Mouse (Mus musculus): Measurements from ENCODE around the gene Cdh24. TPM values are rescaled to one million over a fixed set of nuclear protein-coding genes. Genes with fewer than 3 reads are reported as not detected.

Gene Cdh24
- total RNA-seq, 2 experiments from 2014 or later, result 0.27 to 0.44 TPM

Small RNA genes within 50 kb of the gene (microRNA-seq; reads per million reads assigned to microRNA genes)
- 0 reads per million in 2 experiments for gene Mir686 (ENCODE audit: borderline number of aligned reads in 2 of 2)
- 0 reads per million in 2 experiments for gene Mir6948 (ENCODE audit: borderline number of aligned reads in 2 of 2)

Other genes with a start within 250 kb of the Cdh24 start
- gene Slc7a7, start 223.6 kb downstream of the Cdh24 start, total RNA-seq (2021), result 1 to 10 TPM; 4.1 to 6.1 TPM
- gene Mrpl52, start 214.5 kb downstream of the Cdh24 start, total RNA-seq (2021), result 100 to 1,000 TPM; 118 to 126 TPM
- gene Mmp14, start 209.8 kb downstream of the Cdh24 start, total RNA-seq (2021), result 10 to 100 TPM; 12.6 to 19.1 TPM
- 10 to 100 TPM; 55.5 to 57.6 TPM for gene Lrp10, start 177.2 kb downstream of the Cdh24 start, total RNA-seq (2021)
- not detected for gene Rem2, start 165.3 kb downstream of the Cdh24 start, total RNA-seq (2021)
- 10 to 100 TPM; 30.3 to 37.7 TPM for gene Prmt5, start 123.8 kb downstream of the Cdh24 start, total RNA-seq (2021)
- 1 to 10 TPM; 3.2 to 4.1 TPM for gene Haus4, start 86.7 kb downstream of the Cdh24 start, total RNA-seq (2021)
- gene Ajuba, start 63.8 kb downstream of the Cdh24 start, total RNA-seq (2021), result 1 to 10 TPM; 6.1 to 6.4 TPM
- 1 to 10 TPM; 4.0 to 5.9 TPM for gene 4931414P19Rik, start 35.4 kb downstream of the Cdh24 start, total RNA-seq (2021)
- 100 to 1,000 TPM; 185 to 191 TPM for gene Psmb5, start 23.3 kb downstream of the Cdh24 start, total RNA-seq (2021)
- gene Psmb11, start 19.9 kb downstream of the Cdh24 start, total RNA-seq (2021), result not detected
- not detected for gene Gm17606, start 412 bp downstream of the Cdh24 start, total RNA-seq (2021)
- 10 to 100 TPM; 14.5 to 16.1 TPM for gene 1700123O20Rik, start 44.9 kb upstream of the Cdh24 start, total RNA-seq (2021)
- 10 to 100 TPM; 72.2 to 80.2 TPM for gene Acin1, start 45.6 kb upstream of the Cdh24 start, total RNA-seq (2021)
- gene Gm29776, start 57.5 kb upstream of the Cdh24 start, total RNA-seq (2021), result not detected
- not detected for gene Cebpe, start 70.8 kb upstream of the Cdh24 start, total RNA-seq (2021)
- gene Slc7a8, start 140.6 kb upstream of the Cdh24 start, total RNA-seq (2021), result 1 to 10 TPM; 2.6 to 3.1 TPM
- not detected for gene Rnf212b, start 172.8 kb upstream of the Cdh24 start, total RNA-seq (2021)
- 1 to 10 TPM; 5.2 to 8.8 TPM for gene Homez, start 229.6 kb upstream of the Cdh24 start, total RNA-seq (2021)
- 1 to 10 TPM; 2.6 to 2.9 TPM for gene Ppp1r3e, start 236.2 kb upstream of the Cdh24 start, total RNA-seq (2021)
- 10 to 100 TPM; 42.1 to 43.4 TPM for gene Bcl2l2, start 242.0 kb upstream of the Cdh24 start, total RNA-seq (2021)
- 1 to 10 TPM; 3.5 to 6.6 TPM for gene Gm20521, start 242.1 kb upstream of the Cdh24 start, total RNA-seq (2021)